Mouse (Mus musculus): ENCODE measurements around the gene Fkbpl. TPM values are rescaled to one million over a fixed set of nuclear protein-coding genes. Genes with fewer than 3 reads are reported as not detected.

The Fkbpl gene
- polyA plus RNA-seq, 1 experiment from 2014 or later = 8.8 TPM

GRCm38 (mm10) chr17:34681881-34682536, 37.4 kb downstream of the Fkbpl start:
- ATAC-seq = no peak
- H3K4me2 ChIP-seq (replicated peaks; ENCODE audit: low read depth) = no peak overlapping the region
- 65% methylated on average over 11 of the region's 11 CpGs for WGBS

DNA sequence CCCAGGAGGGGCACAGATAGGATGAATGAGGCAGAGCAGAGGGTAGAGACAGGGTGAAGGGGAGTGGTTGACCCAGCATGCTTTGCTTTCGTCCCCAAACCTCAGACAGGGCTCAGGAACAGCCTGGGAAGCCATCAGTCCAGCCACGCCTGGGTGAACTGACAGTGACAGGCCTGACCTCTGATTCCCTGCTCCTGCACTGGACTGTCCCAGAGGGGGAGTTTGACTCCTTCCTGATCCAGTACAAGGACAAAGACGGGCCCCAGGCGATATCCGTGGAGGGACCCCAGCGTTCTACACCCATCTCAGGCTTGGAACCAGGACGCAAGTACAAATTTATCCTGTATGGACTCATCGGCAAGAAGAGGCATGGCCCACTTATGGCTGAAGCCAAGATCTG, 38.6 kb downstream of the Fkbpl start:
- WGBS = 83% methylated on average over 8 of the region's 8 CpGs
- no peaks in the 10 kb centered on the region for H3K9me3 ChIP-seq (ENCODE audit: control insufficient read depth)
- H3K27ac ChIP-seq (ENCODE audit: low read depth, low read length) = no peak overlapping the region
- ATAC-seq = no peak
- no peaks in the 10 kb centered on the region for H3K36me3 ChIP-seq (ENCODE audit: control insufficient read depth, insufficient read depth)
- peaks cover 3% of the 10 kb centered on the region for H3K4me1 ChIP-seq (replicated peaks; ENCODE audit: control insufficient read depth, insufficient read depth, low read length)
- H3K4me2 ChIP-seq (replicated peaks; ENCODE audit: low read depth) = no peak overlapping the region
- H3K4me3 ChIP-seq (ENCODE audit: low read depth, low read length) = no peak overlapping the region
- no peak for TF ChIP-seq CTCF (IDR thresholded peaks at IDR 0.05; ENCODE audit: low read depth)
- H3K9ac ChIP-seq (ENCODE audit: low read depth, low read length) = no peak overlapping the region
- 0 out of 2 replicates have a peak, but pooled peaks cover 4% of the 10 kb centered on the region for H3K27me3 ChIP-seq (replicated peaks; ENCODE audit: control insufficient read depth, insufficient read depth, low read length)

More at GRCm38 (mm10) chr17:34681881-34682536, 37.4 kb downstream of the Fkbpl start:
- H3K36me3 ChIP-seq (ENCODE audit: control insufficient read depth, insufficient read depth) = no peaks in the 10 kb centered on the region
- H3K4me3 ChIP-seq (ENCODE audit: low read depth, low read length) = no peak overlapping the region
- H3K27me3 ChIP-seq (replicated peaks; ENCODE audit: control insufficient read depth, insufficient read depth, low read length) = peaks cover 4% of the 10 kb centered on the region; the same call in 1 of the 2 replicates
- TF ChIP-seq CTCF (IDR thresholded peaks at IDR 0.05; ENCODE audit: low read depth) = peak; percentile 35; the same call in 1 of the 2 replicates
- H3K4me1 ChIP-seq (replicated peaks; ENCODE audit: control insufficient read depth, insufficient read depth, low read length) = peaks cover 3% of the 10 kb centered on the region
- 0 out of 2 replicates have a peak overlapping the region, but pooled peaks have one; percentile 35 for H3K27ac ChIP-seq (ENCODE audit: low read depth, low read length)
- no peaks in the 10 kb centered on the region for H3K9me3 ChIP-seq (ENCODE audit: control insufficient read depth)
- H3K9ac ChIP-seq (ENCODE audit: low read depth, low read length) = no peak overlapping the region

DNA sequence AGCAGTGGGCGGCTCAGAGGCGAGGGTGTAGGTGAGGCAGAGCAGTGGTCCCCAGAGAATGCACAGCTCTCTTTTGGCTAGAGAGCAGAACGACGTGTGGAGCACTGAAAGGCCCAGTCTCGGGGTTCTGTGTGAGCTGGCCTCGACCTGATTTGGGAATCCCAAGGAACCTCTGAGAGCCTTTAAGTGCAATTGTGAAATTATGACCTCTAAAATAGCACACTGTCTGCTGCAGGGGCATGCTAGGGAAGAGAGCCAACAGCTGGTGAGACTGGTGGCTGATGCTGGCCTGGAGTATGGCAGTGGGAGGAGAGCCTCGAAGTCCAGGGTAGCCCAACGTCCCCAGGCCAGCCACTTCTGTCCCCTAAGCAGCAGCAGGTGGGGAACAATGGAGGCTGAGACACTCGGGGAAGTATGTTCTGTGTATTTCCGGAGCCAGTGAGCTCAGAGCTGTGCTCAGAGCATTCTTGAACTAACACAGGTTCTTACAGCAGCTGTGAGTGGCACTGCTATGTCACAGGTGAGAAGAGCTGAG, 39.2 kb downstream of the Fkbpl start:
- no peak overlapping the region for H3K4me3 ChIP-seq (ENCODE audit: low read depth, low read length)
- H3K9ac ChIP-seq (ENCODE audit: low read depth, low read length) = no peak overlapping the region
- H3K4me1 ChIP-seq (replicated peaks; ENCODE audit: control insufficient read depth, insufficient read depth, low read length) = peaks cover 3% of the 10 kb centered on the region
- no peak for ATAC-seq
- WGBS = 68% methylated on average over 10 of the region's 10 CpGs
- H3K27me3 ChIP-seq (replicated peaks; ENCODE audit: control insufficient read depth, insufficient read depth, low read length) = 0 out of 2 replicates have a peak, but pooled peaks cover 4% of the 10 kb centered on the region
- no peak for TF ChIP-seq CTCF (IDR thresholded peaks at IDR 0.05; ENCODE audit: low read depth)
- no peak overlapping the region for H3K4me2 ChIP-seq (replicated peaks; ENCODE audit: low read depth)
- H3K27ac ChIP-seq (ENCODE audit: low read depth, low read length) = peak overlapping the region; percentile 21
- no peaks in the 10 kb centered on the region for H3K9me3 ChIP-seq (ENCODE audit: control insufficient read depth)
- no peaks in the 10 kb centered on the region for H3K36me3 ChIP-seq (ENCODE audit: control insufficient read depth, insufficient read depth)

DNA sequence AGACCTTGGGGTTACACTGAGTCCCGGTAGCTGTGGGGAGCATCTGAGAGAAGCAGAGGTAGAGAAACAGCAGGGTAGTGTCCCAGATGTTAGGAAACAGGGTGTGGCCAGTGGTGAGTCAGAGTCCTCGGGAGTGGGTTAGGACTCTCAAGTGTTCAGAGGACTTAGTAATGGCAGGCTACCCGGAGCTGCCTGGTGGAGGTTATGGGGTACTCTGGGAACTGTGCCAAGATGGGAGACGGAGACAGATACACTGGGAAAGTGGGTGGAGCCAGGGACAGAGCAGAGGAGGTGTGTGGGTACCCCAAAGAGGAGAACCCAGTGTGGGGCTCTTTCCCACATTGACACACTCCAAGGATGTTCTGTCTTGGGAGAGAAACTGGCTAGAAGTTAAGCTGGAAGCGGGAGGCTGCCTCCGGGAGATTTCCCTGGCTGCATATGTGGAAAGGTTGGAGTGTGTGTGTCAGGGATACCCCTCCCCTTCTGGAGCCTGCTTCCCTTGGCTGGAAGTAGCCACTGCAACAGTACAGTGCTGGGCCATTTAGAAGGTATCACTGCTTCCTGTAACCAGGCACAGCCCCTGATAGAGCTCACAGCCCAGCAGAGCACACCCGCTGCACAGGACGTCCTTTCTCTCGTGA, 39.8 kb downstream of the Fkbpl start:
- WGBS = 41% methylated on average over 9 of the region's 9 CpGs
- no peak for TF ChIP-seq CTCF (IDR thresholded peaks at IDR 0.05; ENCODE audit: low read depth)
- no peak for ATAC-seq
- Histone ChIP-seq H3K27me3 (replicated peaks; ENCODE audit: control insufficient read depth, insufficient read depth, low read length) (0 out of 2 replicates have a peak, but pooled peaks cover 4% of the 10 kb centered on the region), H3K9ac (ENCODE audit: low read depth, low read length) (no peak overlapping the region), H3K9me3 (ENCODE audit: control insufficient read depth) (no peaks in the 10 kb centered on the region), H3K27ac (ENCODE audit: low read depth, low read length) (peak overlapping the region; percentile 21; the same call in 1 of the 2 replicates), H3K4me1 (replicated peaks; ENCODE audit: control insufficient read depth, insufficient read depth, low read length) (peaks cover 3% of the 10 kb centered on the region), H3K4me2 (replicated peaks; ENCODE audit: low read depth) (no peak overlapping the region), H3K36me3 (ENCODE audit: control insufficient read depth, insufficient read depth) (no peaks in the 10 kb centered on the region), H3K4me3 (ENCODE audit: low read depth, low read length) (no peak overlapping the region)

DNA sequence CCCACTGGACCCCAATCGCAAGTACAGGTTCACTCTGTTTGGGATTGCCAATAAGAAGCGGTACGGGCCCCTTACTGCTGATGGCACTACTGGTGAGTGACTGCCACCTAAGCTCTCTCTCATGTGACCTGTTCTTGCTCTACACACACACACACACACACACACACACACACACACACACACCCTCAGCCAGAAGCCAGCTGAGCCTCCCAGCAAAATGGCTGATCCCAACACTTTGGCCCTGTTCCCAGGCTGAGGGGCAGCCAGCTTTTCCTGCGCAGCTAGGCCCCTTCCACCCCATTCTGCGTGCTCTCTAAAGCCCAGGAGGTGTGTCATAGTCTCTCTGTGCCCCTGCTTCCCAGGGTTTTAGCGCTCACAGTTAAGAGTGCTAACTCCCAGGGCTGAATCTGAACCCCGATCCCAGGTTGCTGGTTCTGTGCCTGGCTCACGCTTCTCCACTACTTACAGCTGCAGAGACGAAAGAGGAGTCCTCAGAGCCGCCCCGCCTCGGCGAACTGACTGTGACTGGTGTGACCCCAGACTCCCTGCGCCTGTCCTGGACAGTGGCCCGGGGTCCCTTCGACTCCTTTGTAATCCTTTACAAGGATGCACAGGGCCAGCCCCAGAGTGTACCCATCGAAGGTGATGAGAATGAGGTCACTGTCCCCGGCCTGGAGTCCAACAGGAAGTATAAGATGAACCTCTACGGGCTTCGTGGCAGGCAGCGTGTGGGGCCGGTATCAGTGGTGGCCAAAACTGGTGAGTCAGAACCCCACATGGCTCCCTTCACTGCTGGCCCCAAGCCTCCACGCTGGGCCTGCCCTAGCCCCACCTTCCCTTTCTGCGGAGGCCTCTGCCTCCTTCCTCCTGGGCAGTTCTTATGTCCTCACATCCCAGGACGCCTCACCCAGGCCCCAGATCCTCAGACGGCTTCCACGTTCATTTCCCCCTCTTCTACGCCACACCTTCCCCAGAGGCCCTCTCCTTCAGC, 40.9 kb downstream of the Fkbpl start:
- Histone ChIP-seq H3K36me3 (ENCODE audit: control insufficient read depth, insufficient read depth) (no peaks in the 10 kb centered on the region), H3K4me1 (replicated peaks; ENCODE audit: control insufficient read depth, insufficient read depth, low read length) (peaks cover 3% of the 10 kb centered on the region), H3K4me2 (replicated peaks; ENCODE audit: low read depth) (no peak overlapping the region), H3K9me3 (ENCODE audit: control insufficient read depth) (no peaks in the 10 kb centered on the region), H3K27me3 (replicated peaks; ENCODE audit: control insufficient read depth, insufficient read depth, low read length) (no peaks in the 10 kb centered on the region), H3K9ac (ENCODE audit: low read depth, low read length) (no peak overlapping the region), H3K27ac (ENCODE audit: low read depth, low read length) (no peak overlapping the region), H3K4me3 (ENCODE audit: low read depth, low read length) (no peak overlapping the region)
- no peak for ATAC-seq
- 67% methylated on average over 28 of the region's 28 CpGs for WGBS
- TF ChIP-seq CTCF (IDR thresholded peaks at IDR 0.05; ENCODE audit: low read depth) = no peak
